Mouse (Mus musculus): ENCODE measurements around the gene Rbfox1.

The Rbfox1 gene

DNA sequence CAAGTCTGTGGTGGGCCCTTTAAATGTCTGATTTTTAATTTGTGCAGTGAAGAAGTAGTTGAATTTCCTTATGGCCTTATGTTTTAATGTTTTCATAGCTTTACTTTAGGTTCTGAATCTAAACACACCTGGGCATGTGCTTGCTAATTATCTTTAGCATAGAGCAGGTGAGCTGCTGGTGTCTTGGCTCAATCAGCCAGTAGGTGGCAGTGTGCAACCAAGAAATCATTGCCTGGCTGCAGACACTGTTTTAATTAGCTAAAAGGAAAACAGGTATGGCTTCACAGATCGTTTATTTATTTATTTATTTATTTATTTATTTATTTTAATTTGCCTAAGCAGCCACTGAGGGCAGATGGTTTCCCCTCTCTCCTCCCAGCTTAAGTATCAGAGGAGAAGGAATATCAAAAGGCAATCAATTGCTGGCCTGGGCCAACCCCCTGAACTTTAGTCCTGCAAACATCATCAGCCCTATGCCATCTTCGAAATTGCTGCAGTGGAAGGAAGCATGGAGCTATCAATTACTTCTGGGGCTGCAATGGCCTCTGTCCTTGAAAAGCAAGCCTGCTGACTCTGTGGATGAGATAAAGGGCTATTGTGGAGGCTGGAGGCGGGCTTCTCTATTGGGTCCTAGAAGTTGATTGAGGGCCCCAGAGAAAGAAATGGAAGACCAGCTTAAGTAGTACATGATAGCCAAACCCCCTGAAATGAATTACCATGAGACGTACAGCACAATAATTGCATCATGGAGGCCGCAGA is 618.6 kb downstream of the Rbfox1 start:
- DNase-seq = peak; percentile 76 to 82

DNA sequence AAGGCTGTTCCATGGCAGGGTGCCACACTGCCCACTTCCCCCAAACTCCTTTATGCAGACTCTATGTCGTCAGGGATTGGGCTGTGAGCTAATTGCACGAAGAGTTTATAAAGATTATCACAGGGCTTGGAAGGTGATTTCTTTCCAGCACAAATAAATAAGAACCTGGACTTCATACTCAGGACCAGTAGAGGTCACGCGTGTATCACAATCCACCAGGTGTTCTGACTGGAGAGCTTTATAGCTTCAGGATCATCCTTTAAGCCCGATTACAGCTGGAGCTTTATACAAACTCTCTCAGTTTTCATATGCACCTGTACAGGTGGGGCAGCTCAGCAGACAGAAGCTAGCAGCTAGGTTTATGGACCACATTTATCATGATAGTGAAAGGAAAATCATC is 623.8 kb downstream of the Rbfox1 start:
- DNase-seq = peak in 1 of 2 experiments; percentile 12

DNA sequence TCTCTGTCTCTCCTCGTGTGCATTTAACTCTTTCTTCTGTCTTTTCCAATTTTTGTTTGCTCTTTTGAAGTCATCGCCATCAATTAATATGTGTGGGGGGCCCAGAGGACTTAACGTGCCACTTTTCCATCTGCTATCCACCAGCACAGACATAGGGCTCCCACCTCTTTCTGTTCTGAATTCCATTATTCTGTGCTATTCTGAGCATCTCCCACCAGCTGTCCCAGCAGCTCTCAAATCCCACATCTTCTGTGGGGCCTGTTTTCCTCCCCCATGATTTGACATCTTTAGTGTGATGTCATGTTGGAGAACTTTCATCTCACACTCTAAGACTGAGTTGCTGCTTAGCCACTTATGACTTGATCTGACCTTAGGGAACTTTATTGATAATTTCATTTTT is 634.3 kb downstream of the Rbfox1 start:
- DNase-seq = no peak

DNA sequence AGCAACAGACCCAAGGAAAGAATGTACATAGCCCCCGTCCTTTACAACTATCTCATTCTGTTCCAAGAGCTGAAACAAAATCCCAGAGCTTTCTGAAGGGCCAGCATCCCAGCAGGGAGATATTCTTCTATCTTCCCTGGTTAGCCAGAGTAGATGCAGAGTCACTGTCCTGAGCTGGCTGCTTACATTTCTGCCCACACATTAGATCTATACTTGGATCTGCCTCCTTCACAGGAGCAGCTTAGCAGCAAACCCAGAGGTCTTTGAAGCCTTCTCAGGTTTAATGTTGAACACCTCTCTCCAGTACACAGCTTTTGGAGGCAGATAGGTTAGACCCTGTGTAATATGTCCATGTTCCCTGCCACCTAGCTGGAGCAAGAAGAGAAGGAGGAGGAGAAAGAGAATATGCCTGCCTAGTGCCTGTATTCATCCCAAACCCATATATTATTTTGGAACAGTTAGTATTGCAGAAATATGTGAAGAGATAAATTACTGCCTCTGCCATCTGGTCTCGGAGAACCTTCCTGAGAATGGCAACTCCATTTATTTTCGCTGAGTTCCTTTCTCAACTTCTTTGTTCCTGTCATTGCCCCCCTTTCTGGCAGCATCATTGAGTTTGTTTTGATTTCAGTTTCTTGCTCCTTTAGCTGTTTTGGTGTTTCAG is 640.5 kb downstream of the Rbfox1 start:
- no peak for DNase-seq

DNA sequence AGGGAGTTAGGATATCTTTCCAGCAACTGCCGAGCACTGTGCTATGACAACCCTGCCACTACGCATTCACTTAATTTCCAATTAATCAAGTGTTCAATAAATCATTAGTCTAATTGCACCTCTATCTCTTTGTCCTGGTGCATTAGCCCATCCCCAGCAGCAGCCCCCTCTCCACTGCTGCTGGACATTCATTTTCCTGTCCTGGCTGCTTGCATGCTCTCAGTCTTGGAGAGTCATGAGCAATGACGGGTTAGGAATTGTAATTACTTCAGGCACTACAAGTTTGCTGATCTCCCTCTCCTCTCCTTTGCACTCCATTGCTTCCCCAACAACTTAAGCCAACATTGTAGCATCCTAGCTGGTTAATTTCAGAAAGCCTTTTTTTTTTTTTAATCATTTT is 646.3 kb downstream of the Rbfox1 start:
- no peak for DNase-seq

DNA sequence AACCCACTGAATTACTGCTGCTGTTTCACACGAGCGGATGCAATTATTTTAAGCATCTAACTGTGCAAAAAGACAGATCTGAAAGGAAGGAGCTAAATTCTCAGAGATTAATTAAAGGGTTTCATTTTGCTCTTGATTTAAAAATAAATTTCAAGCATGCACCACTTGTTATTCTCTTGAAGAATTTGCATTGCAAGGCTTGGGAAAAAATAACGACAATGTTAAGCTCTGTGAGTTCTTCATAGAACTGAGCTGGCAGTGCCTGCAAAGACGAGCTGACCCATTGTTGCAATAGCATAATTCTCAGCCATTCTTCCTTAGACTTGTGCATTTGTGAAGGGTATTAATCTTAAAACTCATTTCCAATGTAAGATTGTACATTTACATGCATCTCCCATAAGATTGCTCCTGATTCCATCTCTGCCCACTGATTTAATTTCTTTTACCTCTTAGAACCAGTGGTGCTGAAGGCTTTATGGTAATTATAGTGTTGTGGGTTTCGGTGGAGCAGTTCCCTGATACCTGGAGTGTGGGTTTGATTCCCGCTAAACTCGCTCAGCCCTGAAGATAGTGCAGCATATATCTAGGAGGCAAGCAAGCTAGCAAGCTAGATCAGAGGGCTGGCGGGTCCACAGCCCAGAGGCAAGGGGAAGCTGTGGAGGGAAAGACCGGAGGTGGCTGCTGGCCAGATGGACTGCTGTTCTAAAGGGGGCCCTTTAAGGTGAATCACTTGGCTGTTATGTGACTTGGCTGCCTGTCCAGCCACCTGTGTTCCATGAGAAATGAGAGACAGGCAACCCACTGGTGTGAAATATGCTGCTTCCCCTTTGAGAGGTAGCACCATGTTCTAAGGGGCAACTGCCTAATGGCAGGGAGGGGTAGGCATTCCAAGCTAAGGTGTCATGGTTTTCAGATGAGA is 647.2 kb downstream of the Rbfox1 start:
- DNase-seq = peak; percentile 62 to 64

DNA sequence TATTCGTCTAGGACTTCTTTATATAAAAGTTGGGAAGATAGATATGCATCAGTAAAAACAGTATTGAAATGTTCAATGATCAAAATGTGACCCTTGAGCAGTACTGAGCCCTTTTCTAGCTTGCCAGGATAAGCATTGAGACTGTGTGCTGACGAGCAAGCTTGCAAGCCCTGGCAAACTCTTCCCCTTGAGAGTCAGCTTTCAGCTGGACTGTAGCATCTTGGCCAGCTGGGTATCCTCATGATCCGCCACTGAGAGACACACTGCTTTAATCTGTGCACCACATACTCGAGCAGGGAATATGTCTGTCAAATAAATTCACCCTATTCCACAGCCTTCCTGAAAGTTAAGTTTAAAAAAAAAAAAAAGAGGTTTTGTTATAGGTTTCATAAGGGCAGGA is 670.6 kb downstream of the Rbfox1 start:
- DNase-seq = peak in 1 of 2 experiments; percentile 48

DNA sequence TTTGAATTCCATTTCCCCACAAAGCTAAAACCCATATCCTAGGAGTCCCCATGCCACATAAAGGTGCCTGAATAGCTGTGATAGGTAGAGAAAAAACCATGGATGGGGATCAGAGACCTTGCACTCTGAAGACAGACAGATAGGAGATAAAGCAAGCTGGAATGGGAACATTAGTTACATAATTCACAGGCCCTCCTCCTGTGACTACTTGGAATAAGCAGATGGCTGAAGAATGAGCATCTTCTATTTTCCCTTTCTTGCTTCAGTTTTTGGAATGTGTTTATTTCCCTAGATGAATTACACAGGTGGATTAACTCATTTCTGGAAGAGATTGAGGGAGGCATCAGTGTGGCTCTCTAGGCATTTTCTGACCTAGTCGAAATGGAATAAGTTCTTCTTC is 672.6 kb downstream of the Rbfox1 start:
- peak; percentile 51 for DNase-seq

DNA sequence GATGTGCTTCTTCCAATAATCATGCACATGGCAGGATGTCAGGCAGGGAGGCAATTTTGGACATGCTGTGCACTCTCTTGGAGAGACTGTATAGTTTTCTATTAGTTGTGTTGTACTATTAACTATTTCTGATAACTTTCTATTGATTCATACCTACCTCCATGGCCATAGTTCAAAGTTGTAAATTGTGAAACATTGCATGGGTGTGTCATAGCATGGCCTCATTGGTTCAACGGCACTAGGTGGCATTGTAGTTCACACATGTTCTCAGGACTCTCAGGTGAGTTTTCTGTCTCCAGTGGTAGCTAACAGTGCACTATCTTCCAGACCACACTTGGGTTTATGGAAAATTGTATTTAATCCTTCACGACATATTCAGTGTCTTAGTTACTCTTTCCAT is 699.5 kb downstream of the Rbfox1 start:
- no peak for DNase-seq

DNA sequence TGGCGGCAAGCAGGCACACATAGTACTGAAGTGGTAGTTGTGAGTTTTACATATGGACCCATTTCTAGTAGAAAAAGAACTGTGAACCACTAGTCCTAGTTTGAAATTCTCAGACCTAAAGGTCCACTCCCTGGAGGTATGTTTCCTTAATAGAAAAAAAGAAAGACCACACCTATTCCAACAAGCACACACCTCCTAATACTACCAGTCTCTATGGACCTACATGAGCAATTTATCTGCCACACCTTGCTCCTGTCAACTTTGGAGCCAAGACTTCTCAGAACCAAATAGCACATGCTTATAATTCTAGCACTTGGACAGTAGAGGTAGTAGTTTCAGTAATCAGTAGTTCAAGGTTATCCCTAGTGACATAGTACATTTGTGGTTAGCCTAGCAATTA is 700.0 kb downstream of the Rbfox1 start:
- no peak for DNase-seq

DNA sequence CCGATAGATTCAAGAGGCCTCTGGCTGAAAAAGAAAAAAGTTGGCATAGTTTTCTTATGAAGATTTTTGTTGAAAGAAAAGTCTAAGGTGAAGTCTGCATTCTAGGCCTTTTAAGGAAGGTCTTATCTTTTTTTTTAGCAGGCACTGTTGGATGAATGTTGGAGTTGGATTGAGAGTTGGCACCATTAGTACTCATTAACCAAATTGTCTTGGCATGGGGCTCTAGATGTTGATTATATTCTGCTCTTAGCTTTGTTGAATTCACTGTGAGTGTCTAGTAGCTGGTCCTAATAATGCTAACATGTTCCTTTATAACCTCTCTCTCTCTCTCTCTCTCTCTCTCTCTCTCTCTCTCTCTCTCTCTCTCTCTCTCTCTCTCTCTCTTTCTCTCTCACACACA is 731.4 kb downstream of the Rbfox1 start:
- DNase-seq = no peak

DNA sequence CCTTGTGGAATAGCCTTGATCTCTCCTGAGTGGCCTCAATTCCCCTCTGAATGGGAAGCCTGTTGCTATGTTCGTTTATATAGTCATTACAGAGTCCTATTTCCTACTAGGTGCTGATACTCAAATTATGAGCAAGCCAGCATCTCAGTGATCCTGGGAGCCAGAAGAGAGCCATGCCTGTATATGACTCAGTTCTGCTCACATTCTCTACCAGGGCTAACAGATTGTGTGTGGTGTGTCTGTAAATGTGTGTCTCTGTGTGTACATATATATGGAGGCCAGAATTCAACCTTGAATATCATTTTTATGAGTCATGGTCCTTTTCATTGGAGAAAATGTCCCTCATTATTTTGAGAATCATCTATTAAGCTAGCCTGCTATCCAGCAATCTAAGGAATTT is 755.2 kb downstream of the Rbfox1 start:
- DNase-seq = no peak

DNA sequence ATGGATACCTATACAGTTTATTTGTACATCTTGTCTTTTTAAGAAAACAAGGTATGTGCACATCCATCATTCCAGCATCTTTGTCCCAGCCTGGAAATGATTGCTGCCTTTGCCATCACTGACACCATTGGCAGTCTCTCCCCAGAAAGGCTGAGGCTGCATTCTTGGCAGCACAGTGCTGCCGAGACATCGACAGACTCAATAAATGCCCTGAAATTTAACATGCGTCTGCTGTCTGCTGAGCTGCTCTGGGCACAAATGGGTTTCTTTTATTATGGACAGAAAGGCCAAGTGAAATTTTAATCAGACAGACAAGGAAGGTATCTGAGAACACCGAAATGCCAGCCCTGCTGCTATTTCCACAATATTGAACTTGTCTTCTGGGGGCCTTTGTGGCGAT is 761.8 kb downstream of the Rbfox1 start:
- peak in 1 of 2 experiments; percentile 34 for DNase-seq

DNA sequence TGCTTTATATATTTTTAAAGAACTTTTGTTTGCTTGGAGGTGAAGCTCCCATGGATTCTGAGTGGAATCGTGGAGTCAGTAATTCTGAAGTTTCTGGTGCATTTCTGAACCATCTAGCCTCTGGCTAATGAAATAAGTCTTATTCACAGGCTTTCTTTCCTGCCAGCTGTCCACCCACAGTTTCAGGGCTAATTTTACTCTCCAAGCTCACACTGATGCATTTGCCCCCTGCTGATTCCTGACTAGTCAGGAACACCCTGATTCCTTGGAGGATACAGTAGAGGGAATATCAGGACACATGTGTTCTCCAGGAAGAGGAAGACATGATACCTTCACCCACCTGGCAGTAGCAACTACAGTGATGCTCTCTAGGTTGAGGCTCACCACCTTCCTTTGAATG is 763.6 kb downstream of the Rbfox1 start:
- peak in 1 of 2 experiments; percentile 31 for DNase-seq

DNA sequence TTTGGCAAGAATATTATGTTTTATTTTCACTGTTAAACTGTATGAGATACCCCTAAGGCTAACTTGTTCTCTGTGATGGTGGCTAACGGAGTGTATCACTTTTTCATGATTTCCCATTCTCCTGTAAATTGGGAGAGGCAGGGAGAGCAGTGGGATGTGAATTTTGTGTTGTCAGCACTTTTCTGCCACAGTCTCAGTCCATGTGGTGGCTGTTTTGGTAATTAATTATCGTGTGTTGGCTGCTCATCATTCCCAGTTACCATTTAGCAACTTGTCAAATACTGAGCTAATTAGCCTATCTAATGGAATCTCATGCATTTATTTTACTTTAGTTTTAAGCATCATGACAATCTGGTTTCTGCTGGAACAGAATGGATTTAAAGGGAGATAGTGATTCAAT is 773.4 kb downstream of the Rbfox1 start:
- no peak for DNase-seq

DNA sequence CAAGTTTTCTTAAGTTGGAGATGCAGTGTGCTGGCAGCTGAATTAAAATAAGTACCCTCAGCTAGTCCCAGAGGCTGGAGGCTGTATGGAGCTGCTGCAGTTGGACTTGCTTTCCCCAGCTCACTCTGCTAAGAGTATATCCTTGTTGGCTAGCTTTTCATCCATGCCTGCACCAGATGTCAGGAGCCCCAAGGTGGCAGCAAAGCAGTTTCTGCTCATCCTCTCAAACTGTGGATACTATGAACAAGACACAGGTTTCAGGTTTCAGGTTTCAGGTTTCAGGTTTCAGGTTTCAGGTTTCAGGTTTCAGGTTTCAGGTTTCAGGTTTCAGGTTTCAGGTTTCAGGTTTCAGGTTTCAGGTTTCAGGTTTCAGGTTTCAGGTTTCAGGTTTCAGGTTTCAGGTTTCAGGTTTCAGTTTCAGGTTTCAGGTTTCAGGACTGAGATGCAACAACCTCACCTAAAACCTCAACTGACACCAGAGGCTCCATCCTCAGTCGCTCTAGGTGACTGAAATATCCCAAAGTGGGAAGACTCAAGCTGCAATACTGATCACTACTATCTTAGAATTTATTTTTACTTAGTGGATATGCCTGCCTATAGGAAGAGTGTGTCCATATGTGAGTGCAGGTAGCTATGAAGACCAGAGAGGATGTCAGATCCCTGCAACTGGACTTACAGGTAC is 801.1 kb downstream of the Rbfox1 start:
- DNase-seq = peak in 1 of 2 experiments; percentile 16

DNA sequence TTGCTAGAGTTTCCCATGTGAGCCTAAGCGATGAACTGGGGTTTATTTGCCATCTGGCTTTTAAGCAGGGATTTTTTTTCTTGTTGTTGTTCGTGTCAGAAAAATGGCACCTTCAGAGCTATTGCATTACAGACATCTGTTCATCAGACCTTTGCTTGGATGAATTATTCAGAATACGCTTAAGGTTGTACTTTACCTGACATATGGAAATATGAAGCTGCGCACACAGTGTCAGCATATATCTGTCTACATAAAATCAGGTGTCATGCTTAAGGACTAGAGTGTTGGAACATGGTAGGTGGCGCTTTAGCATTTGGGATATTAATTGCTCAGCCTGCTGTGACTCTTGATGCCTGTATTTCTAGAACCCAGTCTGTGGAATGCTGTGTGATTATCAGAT is 819.7 kb downstream of the Rbfox1 start:
- no peak for DNase-seq

DNA sequence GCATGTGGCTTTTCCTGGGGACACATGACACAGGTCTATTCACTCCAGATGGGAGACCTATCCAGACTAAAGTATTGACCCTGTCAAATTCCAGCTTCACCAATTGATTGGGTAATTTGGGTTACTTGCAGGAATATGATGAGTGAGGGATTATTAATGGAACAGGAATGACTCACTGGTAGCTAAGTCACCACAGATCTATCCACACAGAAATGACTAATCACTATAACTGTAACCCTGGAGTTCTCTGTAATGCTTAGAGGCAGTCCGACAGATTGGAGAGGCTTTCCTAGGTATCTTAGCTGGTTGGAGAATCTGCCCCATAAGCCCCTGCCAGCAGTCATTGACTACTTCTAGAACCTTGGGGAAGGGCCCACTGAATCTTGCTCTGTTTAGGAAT is 827.2 kb downstream of the Rbfox1 start:
- DNase-seq = no peak

DNA sequence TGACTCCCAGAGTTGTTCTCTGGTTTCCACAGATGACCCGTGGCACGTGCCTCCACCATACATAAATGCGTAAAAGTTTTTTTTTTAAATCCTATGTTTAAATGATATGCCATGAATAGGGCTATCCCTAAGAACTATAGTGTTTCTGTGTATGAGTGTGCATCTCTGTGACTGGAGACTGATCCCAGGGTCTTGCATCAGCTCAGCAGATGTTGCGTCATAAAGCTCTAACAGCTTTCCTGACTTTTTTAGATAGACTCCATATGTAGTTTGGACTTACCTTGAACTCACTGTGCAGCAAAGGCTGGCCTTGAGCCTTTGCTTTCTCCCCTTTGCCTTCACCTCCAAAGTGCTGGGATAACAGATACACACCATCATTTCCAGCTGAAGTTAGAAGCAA is 830.1 kb downstream of the Rbfox1 start:
- DNase-seq = no peak

DNA sequence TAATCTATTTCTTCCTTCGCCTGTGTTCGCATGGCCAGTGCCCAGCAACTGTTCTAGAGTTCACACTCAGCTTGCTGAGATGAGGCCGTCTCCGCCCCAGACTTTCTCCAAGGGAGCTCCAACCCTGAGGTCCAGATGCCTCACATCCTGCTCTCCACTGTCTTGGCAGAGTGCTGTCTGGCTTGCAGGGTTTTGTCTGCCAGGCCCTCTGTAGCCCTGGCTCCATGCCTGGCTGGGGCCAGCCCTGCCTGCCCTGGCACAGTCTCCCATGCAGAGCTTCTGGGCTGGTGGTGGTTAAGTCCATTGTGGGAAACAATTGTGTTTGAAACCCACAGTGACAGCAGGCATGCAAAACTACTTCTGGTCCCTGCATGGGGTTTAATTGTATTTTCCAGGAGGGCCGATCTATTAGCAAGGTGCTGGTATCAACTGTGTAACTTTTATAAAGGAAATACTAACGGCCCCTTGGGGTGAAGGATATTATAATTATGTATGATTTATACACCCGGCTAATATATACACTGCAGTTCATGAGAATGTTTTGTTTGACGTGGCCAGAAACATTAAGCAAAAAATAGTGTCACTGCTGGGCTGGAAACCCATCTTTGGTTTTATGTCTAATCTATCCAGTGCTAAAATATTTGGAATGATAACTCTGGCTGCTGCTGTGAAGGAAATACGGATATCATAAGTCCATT is 831.2 kb downstream of the Rbfox1 start:
- DNase-seq = peak; percentile 91 to 94

DNA sequence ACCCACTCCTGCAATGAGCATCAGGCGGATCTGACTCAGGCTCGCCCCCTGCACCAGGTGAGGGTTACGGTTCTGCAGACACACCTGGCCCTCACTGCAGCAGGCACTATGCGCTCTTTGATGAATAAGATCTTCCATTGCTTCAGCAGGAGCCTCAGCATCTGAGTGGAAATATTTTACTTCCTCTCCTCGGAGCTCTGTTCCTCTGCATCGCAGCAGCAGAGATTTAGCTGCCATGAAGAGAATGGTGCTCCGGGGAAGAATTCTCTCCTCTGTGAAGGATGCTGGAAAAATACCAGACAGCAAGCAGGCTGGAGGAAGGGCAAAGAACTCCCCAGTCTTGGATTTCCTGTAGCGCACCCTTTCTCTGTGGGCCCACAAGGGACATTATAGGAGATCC is 833.9 kb downstream of the Rbfox1 start:
- DNase-seq = peak in 1 of 2 experiments; percentile 12

DNA sequence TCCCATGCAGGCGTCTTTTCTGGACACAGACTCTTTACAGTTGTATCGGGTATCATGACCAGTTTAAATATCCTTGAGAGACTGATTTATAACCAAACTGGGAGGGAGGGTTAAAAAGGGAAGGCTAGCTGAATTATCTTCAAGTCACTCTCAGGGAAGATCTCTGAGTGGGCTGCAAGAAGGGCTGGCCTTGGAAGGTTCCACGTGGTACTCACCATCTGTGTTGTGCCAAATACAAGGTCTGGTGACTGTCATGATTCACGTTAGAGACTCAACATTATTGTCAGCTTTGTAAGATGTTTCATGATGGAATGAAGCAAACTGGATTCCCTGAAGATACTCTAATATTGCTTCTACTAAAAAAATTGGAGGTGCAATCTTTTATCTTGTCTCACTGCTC is 847.5 kb downstream of the Rbfox1 start:
- no peak for DNase-seq
